Mouse (Mus musculus): Measurements from ENCODE around the gene Sec14l3. TPM values are rescaled to one million over a fixed set of nuclear protein-coding genes. Genes with fewer than 3 reads are reported as not detected.

The Sec14l3 gene
- polyA plus RNA-seq, 1 experiment from 2014 or later = 0.38 TPM

- no peak overlapping the region for H3K9ac ChIP-seq (replicated peaks; ENCODE audit: low read length)
- no peaks in the 10 kb centered on the region for H3K36me3 ChIP-seq (ENCODE audit: control insufficient read depth, insufficient read depth, low read length)
- 46% methylated on average over 12 of the region's 12 CpGs for WGBS
- DNase-seq = no peak
- H3K4me1 ChIP-seq (ENCODE audit: control insufficient read depth, insufficient read depth, low read length) = no peaks in the 10 kb centered on the region
- no peaks in the 10 kb centered on the region for H3K9me3 ChIP-seq (ENCODE audit: control insufficient read depth, low read length)
- no peak overlapping the region for H3K27ac ChIP-seq (replicated peaks; ENCODE audit: low read depth, low read length)
- no peak overlapping the region for H3K4me2 ChIP-seq (ENCODE audit: low read length)
- no peak overlapping the region for H3K4me3 ChIP-seq (replicated peaks; ENCODE audit: low read depth, low read length)
- no peak for ATAC-seq (ENCODE audit: low FRiP score, low TSS enrichment)
- H3K27me3 ChIP-seq (ENCODE audit: control insufficient read depth, insufficient read depth, low read length) = no peaks in the 10 kb centered on the region
Observed at GRCm38 (mm10) chr11:4031961-4032360, 32.7 kb upstream of the Sec14l3 start.

GRCm38 (mm10) chr11:4033471-4033870, 31.2 kb upstream of the Sec14l3 start:
- Histone ChIP-seq H3K4me3 (replicated peaks; ENCODE audit: low read depth, low read length) (no peak overlapping the region), H3K9me3 (ENCODE audit: control insufficient read depth, low read length) (no peaks in the 10 kb centered on the region), H3K27me3 (ENCODE audit: control insufficient read depth, insufficient read depth, low read length) (no peaks in the 10 kb centered on the region), H3K4me2 (ENCODE audit: low read length) (no peak overlapping the region), H3K36me3 (ENCODE audit: control insufficient read depth, insufficient read depth, low read length) (no peaks in the 10 kb centered on the region), H3K27ac (replicated peaks; ENCODE audit: low read depth, low read length) (no peak overlapping the region), H3K9ac (replicated peaks; ENCODE audit: low read length) (no peak overlapping the region), H3K4me1 (ENCODE audit: control insufficient read depth, insufficient read depth, low read length) (no peaks in the 10 kb centered on the region)
- ATAC-seq (ENCODE audit: low FRiP score, low TSS enrichment) (no peak), DNase-seq (no peak)
- 77% methylated on average over 7 of the region's 7 CpGs for WGBS

DNA sequence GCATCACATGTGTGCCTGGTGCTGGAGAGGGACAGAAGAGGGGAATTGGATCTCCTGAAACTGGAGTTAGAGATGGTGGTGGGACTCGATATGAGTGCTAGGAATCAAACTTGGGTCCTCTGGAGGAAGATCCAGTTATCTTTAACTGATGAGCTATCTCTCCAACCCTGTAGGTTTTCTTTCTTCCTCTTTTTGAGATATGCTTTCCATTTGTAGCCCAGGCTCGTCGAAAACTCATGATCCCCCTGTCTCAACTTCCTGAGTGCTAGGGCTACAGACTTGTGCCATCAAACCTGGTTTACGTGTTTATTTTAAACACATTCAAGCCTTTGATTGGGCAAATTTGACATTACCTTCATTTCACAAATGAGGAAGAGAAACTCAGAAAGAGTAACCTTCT, 30.5 kb upstream of the Sec14l3 start:
- WGBS = 93% methylated on average over 4 of the region's 4 CpGs
- H3K4me3 ChIP-seq (replicated peaks; ENCODE audit: low read depth, low read length) = no peak overlapping the region
- no peaks in the 10 kb centered on the region for H3K4me1 ChIP-seq (ENCODE audit: control insufficient read depth, insufficient read depth, low read length)
- no peak overlapping the region for H3K27ac ChIP-seq (replicated peaks; ENCODE audit: low read depth, low read length)
- no peaks in the 10 kb centered on the region for H3K9me3 ChIP-seq (ENCODE audit: control insufficient read depth, low read length)
- H3K4me2 ChIP-seq (ENCODE audit: low read length) = no peak overlapping the region
- H3K27me3 ChIP-seq (ENCODE audit: control insufficient read depth, insufficient read depth, low read length) = no peaks in the 10 kb centered on the region
- ATAC-seq (ENCODE audit: low FRiP score, low TSS enrichment) = no peak
- H3K36me3 ChIP-seq (ENCODE audit: control insufficient read depth, insufficient read depth, low read length) = no peaks in the 10 kb centered on the region
- no peak for DNase-seq
- no peak overlapping the region for H3K9ac ChIP-seq (replicated peaks; ENCODE audit: low read length)

DNA sequence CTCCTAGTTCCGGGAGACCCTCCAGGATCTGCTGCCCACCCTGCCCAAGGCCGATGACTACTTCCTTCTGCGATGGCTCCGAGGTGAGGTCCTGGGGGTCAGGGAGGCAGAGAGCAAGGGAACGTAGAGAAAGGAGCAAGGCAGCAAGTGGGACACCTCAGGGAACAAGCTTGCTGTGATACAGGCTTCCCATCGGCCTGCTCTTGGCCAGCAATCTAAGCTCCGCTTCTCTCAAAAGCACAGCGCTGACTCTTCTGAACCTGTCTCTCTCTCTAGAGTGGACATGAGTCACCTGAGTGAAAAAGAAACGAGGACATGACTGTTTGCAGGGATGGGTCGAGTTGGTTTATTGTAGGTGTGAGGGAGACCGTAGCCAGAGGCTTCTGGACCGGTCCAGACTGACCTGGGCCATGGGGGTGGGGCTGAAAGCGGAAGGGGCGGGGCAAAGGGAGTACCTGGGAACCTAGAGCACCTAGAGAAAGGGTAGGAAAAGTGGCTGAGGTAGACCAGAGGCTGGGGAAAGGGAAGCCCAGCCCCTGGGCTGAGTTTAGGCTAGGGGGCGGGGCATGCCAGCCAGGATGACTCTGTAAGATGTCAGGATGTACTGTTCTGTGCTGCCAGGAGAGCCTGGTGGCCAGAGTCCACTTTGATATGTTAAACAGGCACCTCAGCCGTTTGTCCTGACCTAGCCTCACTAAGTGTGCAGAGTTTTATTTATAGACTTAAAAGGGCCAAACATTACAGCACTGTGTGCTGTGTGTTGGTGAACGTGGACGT, 29.3 kb upstream of the Sec14l3 start:
- H3K27ac ChIP-seq (replicated peaks; ENCODE audit: low read depth, low read length) = no peak overlapping the region
- H3K4me3 ChIP-seq (replicated peaks; ENCODE audit: low read depth, low read length) = no peak overlapping the region
- H3K27me3 ChIP-seq (ENCODE audit: control insufficient read depth, insufficient read depth, low read length) = no peaks in the 10 kb centered on the region
- no peaks in the 10 kb centered on the region for H3K4me1 ChIP-seq (ENCODE audit: control insufficient read depth, insufficient read depth, low read length)
- DNase-seq (no peak), ATAC-seq (ENCODE audit: low FRiP score, low TSS enrichment) (no peak)
- no peak overlapping the region for H3K9ac ChIP-seq (replicated peaks; ENCODE audit: low read length)
- no peaks in the 10 kb centered on the region for H3K9me3 ChIP-seq (ENCODE audit: control insufficient read depth, low read length)
- no peaks in the 10 kb centered on the region for H3K36me3 ChIP-seq (ENCODE audit: control insufficient read depth, insufficient read depth, low read length)
- no peak overlapping the region for H3K4me2 ChIP-seq (ENCODE audit: low read length)
- 73% methylated on average over 18 of the region's 18 CpGs for WGBS

- no peaks in the 10 kb centered on the region for H3K27me3 ChIP-seq (ENCODE audit: control insufficient read depth, insufficient read depth, low read length)
- H3K36me3 ChIP-seq (ENCODE audit: control insufficient read depth, insufficient read depth, low read length) = no peaks in the 10 kb centered on the region
- no peaks in the 10 kb centered on the region for H3K4me1 ChIP-seq (ENCODE audit: control insufficient read depth, insufficient read depth, low read length)
- no peak overlapping the region for H3K4me2 ChIP-seq (ENCODE audit: low read length)
- no peak overlapping the region for H3K27ac ChIP-seq (replicated peaks; ENCODE audit: low read depth, low read length)
- H3K9ac ChIP-seq (replicated peaks; ENCODE audit: low read length) = no peak overlapping the region
- no peaks in the 10 kb centered on the region for H3K9me3 ChIP-seq (ENCODE audit: control insufficient read depth, low read length)
- ATAC-seq (ENCODE audit: low FRiP score, low TSS enrichment) (no peak), DNase-seq (no peak)
- H3K4me3 ChIP-seq (replicated peaks; ENCODE audit: low read depth, low read length) = no peak overlapping the region
- WGBS = 88% methylated on average over 6 of the region's 6 CpGs
Observed at GRCm38 (mm10) chr11:4035916-4036315, 28.7 kb upstream of the Sec14l3 start.

DNA sequence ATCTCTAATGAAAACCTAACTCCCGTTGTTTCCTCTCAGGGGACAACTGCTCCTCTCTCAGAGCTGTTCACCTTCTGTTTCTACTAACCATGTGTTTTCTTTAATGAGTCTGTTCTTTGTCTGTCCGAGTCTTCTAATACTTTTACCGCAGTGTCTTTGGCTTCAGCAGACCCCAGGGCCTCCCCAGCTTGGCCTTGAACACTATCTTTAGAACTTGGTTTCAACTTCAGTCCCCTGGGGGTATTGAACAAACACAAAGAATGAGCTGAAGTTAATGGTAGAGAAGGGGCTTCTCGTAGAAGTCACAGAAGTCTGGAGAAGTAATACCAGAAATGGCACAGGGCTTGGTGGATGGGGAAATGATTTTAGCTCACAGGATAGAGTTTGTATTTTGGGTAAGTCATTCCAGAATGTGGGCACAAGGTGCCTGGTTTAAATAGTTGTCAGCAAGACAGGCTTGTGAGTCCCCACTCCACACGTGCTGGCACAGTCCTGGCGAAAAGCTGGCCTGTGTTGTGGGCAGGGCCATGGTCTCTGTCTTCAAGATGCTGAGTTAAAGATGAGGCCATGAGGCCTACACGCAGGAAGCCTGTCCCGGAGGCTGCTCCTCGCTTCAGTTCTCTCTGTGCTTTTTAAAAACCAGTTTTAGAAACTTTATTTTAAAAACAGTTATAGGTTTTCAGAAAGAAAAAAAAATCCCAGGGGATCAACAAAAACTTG, 28.1 kb upstream of the Sec14l3 start:
- Histone ChIP-seq H3K4me1 (ENCODE audit: control insufficient read depth, insufficient read depth, low read length) (no peaks in the 10 kb centered on the region), H3K27me3 (ENCODE audit: control insufficient read depth, insufficient read depth, low read length) (no peaks in the 10 kb centered on the region), H3K9ac (replicated peaks; ENCODE audit: low read length) (no peak overlapping the region), H3K27ac (replicated peaks; ENCODE audit: low read depth, low read length) (no peak overlapping the region), H3K4me2 (ENCODE audit: low read length) (no peak overlapping the region), H3K9me3 (ENCODE audit: control insufficient read depth, low read length) (no peaks in the 10 kb centered on the region), H3K36me3 (ENCODE audit: control insufficient read depth, insufficient read depth, low read length) (no peaks in the 10 kb centered on the region), H3K4me3 (replicated peaks; ENCODE audit: low read depth, low read length) (no peak overlapping the region)
- DNase-seq = no peak
- ATAC-seq (ENCODE audit: low FRiP score, low TSS enrichment) = no peak
- WGBS = 79% methylated on average over 9 of the region's 9 CpGs

GRCm38 (mm10) chr11:4039951-4040350, 24.7 kb upstream of the Sec14l3 start:
- Histone ChIP-seq H3K4me3 (replicated peaks; ENCODE audit: low read depth, low read length) (no peak overlapping the region), H3K36me3 (ENCODE audit: control insufficient read depth, insufficient read depth, low read length) (no peaks in the 10 kb centered on the region), H3K27me3 (ENCODE audit: control insufficient read depth, insufficient read depth, low read length) (no peaks in the 10 kb centered on the region), H3K4me1 (ENCODE audit: control insufficient read depth, insufficient read depth, low read length) (no peaks in the 10 kb centered on the region), H3K9me3 (ENCODE audit: control insufficient read depth, low read length) (no peaks in the 10 kb centered on the region), H3K4me2 (ENCODE audit: low read length) (no peak overlapping the region), H3K9ac (replicated peaks; ENCODE audit: low read length) (no peak overlapping the region), H3K27ac (replicated peaks; ENCODE audit: low read depth, low read length) (no peak overlapping the region)
- ATAC-seq (ENCODE audit: low FRiP score, low TSS enrichment) (no peak), DNase-seq (no peak)
- WGBS = 86% methylated on average over 4 of the region's 4 CpGs

DNA sequence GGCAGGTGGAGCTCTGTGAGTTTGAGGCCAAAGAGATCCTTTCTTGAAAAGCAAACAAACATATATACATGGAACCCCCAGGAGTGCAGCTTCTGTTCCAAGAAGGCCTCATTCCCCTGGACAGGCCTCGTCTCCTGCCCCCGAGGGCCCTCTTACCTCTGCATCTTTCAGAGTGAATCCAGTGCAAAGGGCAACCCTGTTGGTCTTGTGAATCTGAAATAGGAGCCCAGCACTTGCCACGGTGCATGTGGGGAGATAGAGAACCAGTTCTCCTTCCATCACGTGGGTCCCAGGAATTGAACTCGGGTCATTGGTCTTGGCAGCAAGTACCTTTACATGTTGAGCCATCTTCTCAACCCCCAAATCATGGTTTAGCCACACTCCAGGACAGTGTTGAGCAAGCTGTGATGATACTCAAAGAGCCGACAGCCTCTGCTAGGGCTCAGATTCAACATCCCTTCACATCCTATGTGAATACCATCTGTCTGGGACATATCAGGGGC, 23.5 kb upstream of the Sec14l3 start:
- no peak for ATAC-seq (ENCODE audit: low FRiP score, low TSS enrichment)
- H3K4me3 ChIP-seq (replicated peaks; ENCODE audit: low read depth, low read length) = no peak overlapping the region
- H3K9me3 ChIP-seq (ENCODE audit: control insufficient read depth, low read length) = no peaks in the 10 kb centered on the region
- no peak overlapping the region for H3K4me2 ChIP-seq (ENCODE audit: low read length)
- WGBS = 86% methylated on average over 6 of the region's 6 CpGs
- no peaks in the 10 kb centered on the region for H3K36me3 ChIP-seq (ENCODE audit: control insufficient read depth, insufficient read depth, low read length)
- no peak overlapping the region for H3K27ac ChIP-seq (replicated peaks; ENCODE audit: low read depth, low read length)
- no peaks in the 10 kb centered on the region for H3K27me3 ChIP-seq (ENCODE audit: control insufficient read depth, insufficient read depth, low read length)
- H3K4me1 ChIP-seq (ENCODE audit: control insufficient read depth, insufficient read depth, low read length) = no peaks in the 10 kb centered on the region
- no peak for DNase-seq
- no peak overlapping the region for H3K9ac ChIP-seq (replicated peaks; ENCODE audit: low read length)

- ATAC-seq (ENCODE audit: low FRiP score, low TSS enrichment) (no peak), DNase-seq (no peak)
- no peak overlapping the region for H3K4me2 ChIP-seq (ENCODE audit: low read length)
Observed at GRCm38 (mm10) chr11:4043081-4043480, 21.6 kb upstream of the Sec14l3 start.

More at GRCm38 (mm10) chr11:4043081-4043480, 21.6 kb upstream of the Sec14l3 start:
- Histone ChIP-seq H3K4me3 (replicated peaks; ENCODE audit: low read depth, low read length) (no peak overlapping the region), H3K27ac (replicated peaks; ENCODE audit: low read depth, low read length) (no peak overlapping the region), H3K4me1 (ENCODE audit: control insufficient read depth, insufficient read depth, low read length) (no peaks in the 10 kb centered on the region), H3K9ac (replicated peaks; ENCODE audit: low read length) (no peak overlapping the region), H3K9me3 (ENCODE audit: control insufficient read depth, low read length) (no peaks in the 10 kb centered on the region), H3K27me3 (ENCODE audit: control insufficient read depth, insufficient read depth, low read length) (no peaks in the 10 kb centered on the region), H3K36me3 (ENCODE audit: control insufficient read depth, insufficient read depth, low read length) (no peaks in the 10 kb centered on the region)
- 89% methylated on average over 7 of the region's 7 CpGs for WGBS
